Comparison of ENCODE assay signal across 9 mouse cellular contexts in the genomic region with DNA sequence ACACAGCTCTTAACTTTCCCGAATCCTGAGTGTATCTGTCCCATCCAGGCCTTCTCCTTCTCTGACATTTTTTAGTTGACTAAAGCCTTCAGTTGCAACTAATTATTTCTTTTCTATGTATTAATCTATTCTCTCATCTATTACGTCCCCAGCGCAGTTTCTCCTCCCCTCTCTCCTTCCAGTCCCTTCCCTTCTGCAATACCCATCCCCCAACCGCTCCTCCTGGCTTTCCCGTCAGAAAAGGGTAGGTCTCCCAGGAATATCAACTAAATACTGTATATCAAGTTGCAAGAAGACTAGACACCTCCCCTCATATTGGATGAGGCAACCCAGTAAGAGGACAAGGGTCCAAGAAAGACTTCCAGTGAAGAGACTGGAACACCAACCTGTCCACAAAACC. TPM values are rescaled to one million over a fixed set of nuclear protein-coding genes. Genes with fewer than 3 reads are reported as not detected.
DNase-seq lines count a peak whose midpoint lies in the region; ATAC-seq and TF ChIP-seq lines count a peak whose summit lies in the region.
"Had no signal": no experiment of that assay in that cellular context is flagged by ENCODE, and none has a peak within 500 bp of the region (broad histone marks: within the 10 kb centered on the region; RNA-seq: fewer than 3 reads in every experiment).

No protein-coding gene starts in this region.

- H3K9me3 ChIP-seq in heart, embryonic 14.5 days (ENCODE audit: control insufficient read depth, low read length): no peaks in the 10 kb centered on the region
- no peaks in the 10 kb centered on the region for H3K9me3 ChIP-seq in MEL (replicated peaks; ENCODE audit: insufficient read depth, low read length)
- no peaks in the 10 kb centered on the region for H3K9me3 ChIP-seq in hindbrain, embryonic 12.5 days (replicated peaks)
- H3K9me3 ChIP-seq in liver, postnatal 0 days (ENCODE audit: low read length): no peaks in the 10 kb centered on the region

- TF ChIP-seq EP300 in MEL (IDR thresholded peaks at IDR 0.05; ENCODE audit: low read depth in 1 of 2, low read length in 2 of 2): no peak
- no peak for TF ChIP-seq EP300 in liver, postnatal 0 days (IDR thresholded peaks at IDR 0.05; ENCODE audit: low read depth)

- peak overlapping the region; percentile 73 for H3K4me2 ChIP-seq in heart, embryonic 14.5 days (ENCODE audit: low read length)
- peak overlapping the region; percentile 55 for H3K4me2 ChIP-seq in hindbrain, embryonic 12.5 days (replicated peaks)
- H3K4me2 ChIP-seq in liver, postnatal 0 days (ENCODE audit: low read depth, low read length): peak overlapping the region; percentile 71

- H3K9ac ChIP-seq in heart, embryonic 14.5 days (ENCODE audit: low read length): peak overlapping the region; percentile 67
- peak overlapping the region; percentile 70 for H3K9ac ChIP-seq in MEL (ENCODE audit: control insufficient read depth, low read depth, low read length, poor library complexity, severe bottlenecking)
- H3K9ac ChIP-seq in hindbrain, embryonic 12.5 days: peak overlapping the region; percentile 24; the same call in 1 of the 2 replicates
- peak overlapping the region; percentile 35 for H3K9ac ChIP-seq in liver, postnatal 0 days (replicated peaks)

- H3K27ac ChIP-seq in heart, embryonic 14.5 days (replicated peaks in 1 of 2; ENCODE audit: control insufficient read depth in 1 of 2, insufficient read depth in 1 of 2, low read depth in 2 of 2, low read length in 2 of 2): no peak overlapping the region
- no peak overlapping the region for H3K27ac ChIP-seq in MEL (ENCODE audit: control insufficient read depth, low read depth, low read length)
- no peak overlapping the region for H3K27ac ChIP-seq in hindbrain, embryonic 12.5 days
- H3K27ac ChIP-seq in liver, postnatal 0 days (ENCODE audit: low read depth): no peak overlapping the region
- H3K27ac ChIP-seq: macrophage had no signal

- TF ChIP-seq CTCF in MEL (IDR thresholded peaks at IDR 0.05 in 2 of 3, conservative IDR thresholded peaks at IDR 0.05 in 1 of 3; ENCODE audit: control insufficient read depth in 1 of 3, insufficient read depth in 1 of 3, low read depth in 2 of 3, low read length in 3 of 3, poor library complexity in 1 of 3, severe bottlenecking in 1 of 3): no peak
- no peak for TF ChIP-seq CTCF in liver, postnatal 0 days (IDR thresholded peaks at IDR 0.05; ENCODE audit: low read depth)

- intact Hi-C loops in heart, postnatal 10 days (cut with DNase I): loop anchor here (2.0 kb wide), 1 partner anchor 22 kb away; a partner anchor contains a TSS

- H3K36me3 ChIP-seq in heart, embryonic 14.5 days (ENCODE audit: control insufficient read depth, insufficient read depth, low read length): no peaks in the 10 kb centered on the region
- H3K36me3 ChIP-seq in MEL (ENCODE audit: control insufficient read depth in 1 of 2, insufficient read depth in 2 of 2, low read length in 2 of 2): peaks cover 0 to 4% of the 10 kb centered on the region in 2 experiments; a peak in 1 of 4 replicates
- H3K36me3 ChIP-seq in hindbrain, embryonic 12.5 days: no peaks in the 10 kb centered on the region
- no peaks in the 10 kb centered on the region for H3K36me3 ChIP-seq in liver, postnatal 0 days (replicated peaks; ENCODE audit: insufficient read depth, low read length)

- ATAC-seq in heart, embryonic 14.5 days (ENCODE audit: insufficient number of reproducible peaks, insufficient read depth, low FRiP score, low read depth): no peak
- no peak for ATAC-seq in hindbrain, embryonic 12.5 days (ENCODE audit: low FRiP score)
- no peak for ATAC-seq in liver, postnatal 0 days
- ATAC-seq in monocyte, adult 5-6 weeks (replicated peaks; ENCODE audit: insufficient number of reproducible peaks, low FRiP score, low TSS enrichment, poor library complexity, severe bottlenecking): no peak

- TF ChIP-seq POLR2A in MEL (IDR thresholded peaks at IDR 0.05; ENCODE audit: control insufficient read depth in 1 of 2, insufficient read depth in 1 of 2, low read depth in 1 of 2, low read length in 2 of 2, poor library complexity in 1 of 2): no peak

- H3K4me3 ChIP-seq in heart, embryonic 14.5 days (ENCODE audit: control insufficient read depth in 1 of 2, insufficient read depth in 1 of 2, low read depth in 1 of 2, low read length in 2 of 2): peak overlapping the region; percentile 35; a peak in 3 of 4 replicates
- H3K4me3 ChIP-seq in MEL (ENCODE audit: control insufficient read depth in 1 of 2, insufficient read depth in 1 of 2, low read depth in 2 of 2, low read length in 2 of 2): peak overlapping the region; percentile 63 to 89
- peak overlapping the region; percentile 32 for H3K4me3 ChIP-seq in hindbrain, embryonic 12.5 days
- H3K4me3 ChIP-seq in liver, postnatal 0 days (ENCODE audit: low read depth, low read length): peak overlapping the region; percentile 26

- WGBS in heart, embryonic 14.5 days: 21% methylated on average over 5 of the region's 5 CpGs
- 13% methylated on average over 5 of the region's 5 CpGs for WGBS in hindbrain, embryonic 12.5 days
- 27% methylated on average over 5 of the region's 5 CpGs for WGBS in liver, postnatal 0 days (ENCODE audit: insufficient replicate concordance)

- no peak for TF ChIP-seq RAD21 in MEL (IDR thresholded peaks at IDR 0.05; ENCODE audit: low read depth, low read length)

- no peaks in the 10 kb centered on the region; the same call in 1 of the 2 replicates for H3K27me3 ChIP-seq in heart, embryonic 14.5 days (ENCODE audit: control insufficient read depth, insufficient read depth, low read length)
- H3K27me3 ChIP-seq in MEL (ENCODE audit: control insufficient read depth in 1 of 2, insufficient read depth in 2 of 2, low read length in 2 of 2): peaks cover 3% of the 10 kb centered on the region in 2 experiments; a peak in 2 of 4 replicates
- peaks cover 27% of the 10 kb centered on the region; the same call in 1 of the 2 replicates for H3K27me3 ChIP-seq in hindbrain, embryonic 12.5 days
- peaks cover 4% of the 10 kb centered on the region; the same call in 1 of the 2 replicates for H3K27me3 ChIP-seq in liver, postnatal 0 days (ENCODE audit: insufficient read depth, low read length)

- DNase-seq in heart, postnatal 10 days: no peak
- DNase-seq in MEL (ENCODE audit: low read depth, low spot score): no peak
- no peak for DNase-seq in liver, postnatal 0 days
- no peak for DNase-seq in adrenal gland, adult (ENCODE audit: inconsistent age in 2 of 2, low spot score in 1 of 2)
- DNase-seq in right cerebral cortex, postnatal 10 days (ENCODE audit: low spot score in 2 of 2): no peak

- H3K79me2 ChIP-seq in MEL (ENCODE audit: control insufficient read depth, insufficient read depth, low read length, poor library complexity): no peaks in the 10 kb centered on the region

- peaks cover 2 to 6% of the 10 kb centered on the region in 2 experiments; a peak in 1 of 4 replicates for H3K4me1 ChIP-seq in heart, embryonic 14.5 days (ENCODE audit: control insufficient read depth in 2 of 2, insufficient read depth in 2 of 2, low read length in 2 of 2)
- peaks cover 0 to 14% of the 10 kb centered on the region in 2 experiments; a peak in 1 of 4 replicates for H3K4me1 ChIP-seq in MEL (ENCODE audit: control insufficient read depth in 1 of 2, insufficient read depth in 2 of 2, low read length in 2 of 2)
- peaks cover 10% of the 10 kb centered on the region; the same call in 1 of the 2 replicates for H3K4me1 ChIP-seq in hindbrain, embryonic 12.5 days
- H3K4me1 ChIP-seq in liver, postnatal 0 days (ENCODE audit: insufficient read depth): peaks cover 15% of the 10 kb centered on the region

RNA-seq across cellular contexts. Expression of a gene that starts 22.0 kb away (rescaled TPM):
- 33.0 and 33.2 TPM in 2 replicates for polyA plus RNA-seq in heart, embryonic 14.5 days (2014; fragmentation: Nextera tagmentation; extraction: Ambion mirVana)
- total RNA-seq in heart, postnatal 10 days (2021): 10 to 100 TPM; 51.9 to 57.2 TPM
- 0.54 and 2.2 TPM in 2 replicates for total RNA-seq in MEL (2012; rRNA removed)
- 1 to 10 TPM in 1 of 2 experiments, not detected in 1; 2.7 TPM for polyA plus RNA-seq in MEL (2012; ENCODE audit: insufficient read depth in 1 of 2, insufficient read length in 2 of 2, low read depth in 1 of 2, low replicate concordance in 2 of 2, missing spikeins in 1 of 2)
- polyA plus RNA-seq in hindbrain, embryonic 12.5 days (2016; fragmentation: Nextera tagmentation; extraction: Ambion mirVana): 1.4 and 2.0 TPM in 2 replicates
- polyA plus RNA-seq in liver, postnatal 0 days (2015; fragmentation: Nextera tagmentation; extraction: Ambion mirVana): 0.30 and 0.31 TPM in 2 replicates
- total RNA-seq in monocyte, adult 5-6 weeks (2017): 29.4 to 78.1 TPM (median 44.9 TPM) in 3 replicates

RNA-seq across cellular contexts. Expression of a gene that starts 22.8 kb away (rescaled TPM):
- 1.0 and 1.9 TPM in 2 replicates for polyA plus RNA-seq in heart, embryonic 14.5 days (2014; fragmentation: Nextera tagmentation; extraction: Ambion mirVana)
- 1 to 10 TPM; 2.2 to 2.6 TPM for total RNA-seq in heart, postnatal 10 days (2021)
- not detected in 2 replicates for total RNA-seq in MEL (2012; rRNA removed)
- polyA plus RNA-seq in MEL (2012; ENCODE audit: insufficient read depth in 1 of 2, insufficient read length in 2 of 2, low read depth in 1 of 2, low replicate concordance in 2 of 2, missing spikeins in 1 of 2): under 1 TPM in 1 of 2 experiments, not detected in 1; 0.03 TPM
- polyA plus RNA-seq in hindbrain, embryonic 12.5 days (2016; fragmentation: Nextera tagmentation; extraction: Ambion mirVana): 0.06 TPM in 1 of 2 replicates, not detected in the other
- polyA plus RNA-seq in liver, postnatal 0 days (2015; fragmentation: Nextera tagmentation; extraction: Ambion mirVana): 0.02 TPM in 1 of 2 replicates, not detected in the other
- total RNA-seq in monocyte, adult 5-6 weeks (2017): 0.32 to 4.9 TPM (median 1.9 TPM) in 3 replicates
- polyA plus RNA-seq: macrophage had no signal

RNA-seq across cellular contexts. Expression of a gene that starts 29.3 kb away (rescaled TPM):
- 178 and 202 TPM in 2 replicates for polyA plus RNA-seq in heart, embryonic 14.5 days (2014; fragmentation: Nextera tagmentation; extraction: Ambion mirVana)
- 100 to 1,000 TPM; 243 to 255 TPM for total RNA-seq in heart, postnatal 10 days (2021)
- total RNA-seq in MEL (2012; rRNA removed): not detected in 2 replicates
- polyA plus RNA-seq in MEL (2012; ENCODE audit: insufficient read depth in 1 of 2, insufficient read length in 2 of 2, low read depth in 1 of 2, low replicate concordance in 2 of 2, missing spikeins in 1 of 2): under 1 TPM in 1 of 2 experiments, not detected in 1; 0.21 TPM
- 112 and 121 TPM in 2 replicates for polyA plus RNA-seq in hindbrain, embryonic 12.5 days (2016; fragmentation: Nextera tagmentation; extraction: Ambion mirVana)
- polyA plus RNA-seq in liver, postnatal 0 days (2015; fragmentation: Nextera tagmentation; extraction: Ambion mirVana): 37.0 and 38.1 TPM in 2 replicates
- total RNA-seq in monocyte, adult 5-6 weeks (2017): 10.9 to 45.4 TPM (median 13.3 TPM) in 3 replicates

RNA-seq across cellular contexts. Expression of a gene that starts 59.5 kb away (rescaled TPM):
- 20.9 and 22.1 TPM in 2 replicates for polyA plus RNA-seq in heart, embryonic 14.5 days (2014; fragmentation: Nextera tagmentation; extraction: Ambion mirVana)
- 10 to 100 TPM; 10.3 to 14.6 TPM for total RNA-seq in heart, postnatal 10 days (2021)
- total RNA-seq in MEL (2012; rRNA removed): 7.1 and 7.6 TPM in 2 replicates
- 10 to 100 TPM in 1 of 2 experiments, not detected in 1; 32.5 TPM for polyA plus RNA-seq in MEL (2012; ENCODE audit: insufficient read depth in 1 of 2, insufficient read length in 2 of 2, low read depth in 1 of 2, low replicate concordance in 2 of 2, missing spikeins in 1 of 2)
- polyA plus RNA-seq in hindbrain, embryonic 12.5 days (2016; fragmentation: Nextera tagmentation; extraction: Ambion mirVana): 27.1 and 38.0 TPM in 2 replicates
- polyA plus RNA-seq in liver, postnatal 0 days (2015; fragmentation: Nextera tagmentation; extraction: Ambion mirVana): 36.1 and 37.3 TPM in 2 replicates
- 3.2 to 8.2 TPM (median 7.1 TPM) in 3 replicates for total RNA-seq in monocyte, adult 5-6 weeks (2017)

Comparison
In these comparisons a context has a peak if more than half of its experiments do, and no peak if none do; other contexts are left out.
1. H3K4me3 ChIP-seq: peak in every context shown above with its lines; median percentile 76 in MEL; 35 in heart, embryonic 14.5 days; 32 in hindbrain, embryonic 12.5 days; 26 in liver, postnatal 0 days.
2. RNA of a gene that starts 29.3 kb away (polyA plus RNA-seq): 178 to 202 TPM in heart, embryonic 14.5 days, 112 to 121 TPM in hindbrain, embryonic 12.5 days and 37.0 to 38.1 TPM in liver, postnatal 0 days; 0.21 TPM in MEL; every median in the first group is over 10 times any median in the second.
3. Peak in every context shown above with its lines, with median percentiles within 50 percentile points of each other: H3K4me2 ChIP-seq and H3K9ac ChIP-seq.